Mouse (Mus musculus) 3134 (cell line): ENCODE results near the gene Camk2d.

Source experiments
- DNase-seq: peaks from one replicate; pipeline ENCODE4 v3.0.0-alpha.2; 2011; ENCODE audit warnings: low spot score; ENCODE audit not compliant: insufficient read length; ENCODE audit errors: extremely low read depth

Camk2d gene

DNA sequence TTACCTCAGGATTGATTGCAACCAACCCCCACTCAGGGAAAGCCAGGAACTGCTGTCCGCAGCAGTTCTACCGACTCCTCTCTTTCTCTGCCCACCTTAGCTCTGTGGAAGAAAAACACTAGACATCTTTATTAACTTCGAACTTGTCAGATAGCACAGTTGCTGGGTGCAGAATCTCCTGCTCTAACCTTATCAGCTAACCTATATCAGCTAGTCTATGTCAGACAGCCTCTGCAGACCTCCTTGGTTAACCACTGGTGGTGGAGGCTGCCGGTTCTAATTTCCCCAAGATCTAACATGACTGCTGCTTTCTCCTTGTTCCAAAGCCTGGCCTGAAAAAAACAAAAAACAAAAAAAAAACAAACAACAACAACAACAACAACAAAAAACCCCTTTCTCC lies 85.9 kb downstream of the Camk2d start:
- no peak for DNase-seq

DNA sequence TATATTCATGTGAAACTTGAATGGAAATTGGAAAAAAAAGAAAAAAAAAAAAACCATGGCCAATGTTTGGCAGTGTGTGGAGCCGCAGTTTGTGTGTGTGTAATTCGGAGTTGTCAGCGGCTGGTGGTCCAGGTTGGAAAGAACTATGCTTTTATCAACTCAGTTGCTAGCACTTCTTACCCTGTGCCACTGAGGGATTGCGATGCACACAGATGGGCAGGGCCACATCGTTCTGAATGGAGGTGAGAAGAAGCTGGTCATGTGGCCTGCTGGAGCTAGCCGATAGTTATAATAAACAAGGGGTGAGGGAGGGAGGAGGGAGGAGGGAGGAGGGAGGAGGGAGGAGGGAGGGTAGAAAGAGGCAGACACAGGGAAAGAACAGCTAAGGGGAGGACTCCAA lies 89.3 kb downstream of the Camk2d start:
- DNase-seq = no peak

GRCm38 (mm10) chr3:126687150-126687549 lies 91.0 kb downstream of the Camk2d start:
- no peak for DNase-seq

GRCm38 (mm10) chr3:126688516-126688915 lies 92.4 kb downstream of the Camk2d start:
- no peak for DNase-seq

DNA sequence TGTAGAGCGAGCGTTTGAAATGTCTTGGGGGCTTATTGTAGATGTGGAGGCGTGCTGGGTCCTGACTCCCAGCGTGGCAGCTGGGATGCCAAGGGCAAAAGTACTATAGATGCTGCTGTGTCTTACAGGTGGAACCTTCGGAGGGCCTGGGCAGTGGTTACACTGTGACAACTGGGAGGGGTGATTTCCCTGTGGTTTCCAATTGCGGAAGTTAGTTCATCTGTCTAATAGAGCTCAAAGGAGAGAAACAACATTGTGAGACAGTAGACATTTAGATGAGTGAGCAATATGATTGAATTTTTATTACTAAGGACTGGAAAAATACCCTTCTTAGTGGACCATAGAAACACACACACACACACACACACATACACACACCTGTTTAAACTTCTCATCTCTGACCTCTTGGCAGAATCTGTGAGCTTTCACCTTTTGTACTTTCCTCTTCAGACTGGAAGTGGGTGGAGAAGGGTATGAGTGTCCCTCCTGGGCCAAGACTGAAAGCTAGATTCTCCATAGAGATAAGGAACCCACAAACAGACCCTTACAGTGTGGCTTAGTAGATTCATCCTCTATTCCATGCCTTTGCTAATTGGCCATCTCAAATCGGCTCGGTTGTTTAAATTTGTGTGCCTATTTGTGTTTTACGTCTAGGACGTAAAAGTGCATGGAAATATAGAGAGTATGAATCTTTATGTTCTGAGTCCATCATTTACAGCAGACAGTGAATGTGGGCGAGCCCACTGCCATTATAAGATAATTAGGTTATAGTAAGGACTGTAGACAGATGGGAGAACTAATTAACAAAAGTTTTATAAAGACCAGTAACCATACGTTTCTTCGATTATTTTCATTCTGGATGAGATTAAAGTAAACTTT lies 94.8 kb downstream of the Camk2d start:
- peak; percentile 15 for DNase-seq

GRCm38 (mm10) chr3:126691565-126691964 lies 95.5 kb downstream of the Camk2d start:
- DNase-seq = peak; percentile 39

- DNase-seq = peak; percentile 47
Observed at GRCm38 (mm10) chr3:126692797-126693196, 96.7 kb downstream of the Camk2d start.

- DNase-seq = peak; percentile 50
Observed at GRCm38 (mm10) chr3:126693302-126693701, 97.2 kb downstream of the Camk2d start.

GRCm38 (mm10) chr3:126695456-126696293 lies 99.6 kb downstream of the Camk2d start:
- DNase-seq = peak; percentile 78

DNA sequence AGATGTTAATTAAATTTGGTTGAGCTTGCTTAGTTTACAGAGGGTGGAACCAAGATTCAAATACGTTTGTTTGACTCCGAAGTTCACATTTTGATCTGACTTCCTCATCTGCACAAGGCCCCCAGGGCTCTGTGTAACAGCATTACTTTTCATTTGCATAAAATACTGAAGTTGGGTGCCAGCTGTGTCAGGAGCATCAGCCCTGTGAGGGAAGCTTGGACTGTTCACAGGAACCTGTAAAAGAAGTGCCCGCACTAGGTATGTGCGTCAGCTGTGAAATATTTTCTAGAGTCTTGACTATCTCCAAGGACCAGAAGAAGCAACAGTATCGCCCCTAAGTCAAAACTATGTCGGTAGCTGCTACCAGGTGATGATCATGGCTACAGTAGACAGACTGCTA lies 100.5 kb downstream of the Camk2d start:
- no peak for DNase-seq

DNA sequence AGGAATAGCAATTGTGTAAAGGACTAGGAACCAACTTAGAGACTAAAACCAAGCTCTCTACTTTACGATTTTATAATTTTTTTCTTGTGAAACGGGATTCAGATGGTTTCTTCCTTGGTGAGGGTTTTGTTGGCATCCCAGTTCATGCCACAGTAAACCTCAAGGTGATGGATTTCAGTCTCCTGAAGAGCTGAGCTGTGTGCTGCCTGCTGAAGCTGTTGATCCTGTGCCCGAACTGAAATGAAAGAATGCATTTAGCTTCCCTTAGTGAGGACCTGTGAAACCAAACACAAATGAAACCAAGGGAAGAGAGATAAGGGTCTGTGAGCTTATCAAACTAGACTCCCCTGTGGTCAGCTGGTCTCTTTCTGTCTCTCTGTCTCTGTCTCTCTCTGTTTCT lies 103.6 kb downstream of the Camk2d start:
- no peak for DNase-seq

DNA sequence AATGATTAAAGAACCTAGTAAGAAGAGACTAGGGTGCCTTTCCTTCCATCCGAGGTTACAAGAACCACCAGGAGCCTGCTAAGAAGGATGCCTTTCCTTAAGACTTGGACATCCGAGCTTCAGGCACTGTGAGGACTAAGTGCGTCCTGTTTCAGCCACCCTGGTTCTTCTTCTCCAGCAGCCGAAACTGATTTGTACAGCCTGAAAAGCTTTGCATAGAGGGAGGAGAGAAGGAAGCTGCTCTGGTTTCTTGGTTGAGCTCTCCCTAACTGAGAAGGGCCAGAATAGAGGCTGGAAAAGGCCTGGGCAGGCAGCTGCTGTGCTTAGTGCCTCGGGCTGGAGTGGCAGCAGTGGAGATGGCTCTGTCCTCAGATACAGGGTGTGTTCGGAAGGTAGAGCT lies 105.0 kb downstream of the Camk2d start:
- no peak for DNase-seq

- DNase-seq = no peak
Observed at GRCm38 (mm10) chr3:126701586-126701985, 105.5 kb downstream of the Camk2d start.

DNA sequence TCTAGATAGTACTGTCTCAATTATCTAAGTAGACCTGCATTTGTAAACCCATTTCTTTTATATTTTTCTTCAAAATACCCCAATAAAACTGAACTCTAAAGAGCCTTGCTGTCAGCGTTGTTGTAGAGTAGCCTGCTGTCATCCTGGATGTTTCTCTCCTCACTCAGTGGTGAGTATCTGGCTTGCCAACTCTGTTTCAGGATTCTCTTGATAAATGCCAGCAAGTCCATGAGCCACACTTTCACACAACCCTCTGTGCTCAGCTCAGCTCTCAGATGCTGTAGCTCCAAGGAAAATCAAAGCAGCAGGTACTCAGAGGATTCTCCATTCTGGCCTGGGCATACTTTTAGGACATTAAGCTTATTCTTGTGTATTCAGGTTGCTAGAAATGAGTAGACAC lies 109.4 kb downstream of the Camk2d start:
- no peak for DNase-seq

DNA sequence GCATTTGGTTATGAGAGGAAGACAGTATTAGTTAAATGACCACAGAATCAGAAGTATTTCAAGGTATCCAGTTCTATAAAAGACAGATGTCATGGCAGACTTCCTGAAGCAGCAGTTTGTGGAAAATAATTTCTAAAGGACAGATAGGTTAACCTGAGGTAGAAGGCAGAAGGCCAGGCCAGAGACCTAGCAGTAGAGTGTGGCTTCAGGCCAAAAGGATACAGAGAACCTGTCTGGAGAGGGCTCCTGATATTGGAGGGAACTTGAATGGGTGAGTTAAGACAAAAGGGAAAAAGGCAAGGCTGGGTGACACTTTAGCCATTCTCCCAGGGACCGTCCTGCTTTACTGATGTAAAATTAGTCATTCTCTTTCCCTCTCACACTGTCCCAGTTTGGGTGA lies 118.2 kb downstream of the Camk2d start:
- no peak for DNase-seq

- no peak for DNase-seq
Observed at GRCm38 (mm10) chr3:126723021-126723449, 126.9 kb downstream of the Camk2d start.

DNA sequence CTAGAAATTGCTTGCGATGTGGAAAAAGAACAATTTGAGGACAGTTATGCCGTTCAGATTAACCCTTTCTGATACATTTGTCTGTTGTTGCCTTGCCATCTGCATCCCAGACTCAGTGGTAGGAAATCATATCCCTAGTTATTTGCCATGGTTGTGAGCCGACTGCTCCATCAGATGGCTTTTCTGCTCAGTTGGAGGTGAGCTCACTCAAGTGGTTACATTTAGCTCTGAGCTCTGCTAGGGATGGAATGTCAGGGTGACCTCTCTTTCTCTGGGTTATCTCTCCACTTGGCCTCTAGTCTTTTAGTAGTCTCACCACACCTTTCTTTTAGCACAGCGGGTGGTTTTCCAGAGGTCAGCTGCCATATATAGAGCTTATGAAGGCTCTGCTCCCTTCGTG lies 127.4 kb downstream of the Camk2d start:
- no peak for DNase-seq

DNA sequence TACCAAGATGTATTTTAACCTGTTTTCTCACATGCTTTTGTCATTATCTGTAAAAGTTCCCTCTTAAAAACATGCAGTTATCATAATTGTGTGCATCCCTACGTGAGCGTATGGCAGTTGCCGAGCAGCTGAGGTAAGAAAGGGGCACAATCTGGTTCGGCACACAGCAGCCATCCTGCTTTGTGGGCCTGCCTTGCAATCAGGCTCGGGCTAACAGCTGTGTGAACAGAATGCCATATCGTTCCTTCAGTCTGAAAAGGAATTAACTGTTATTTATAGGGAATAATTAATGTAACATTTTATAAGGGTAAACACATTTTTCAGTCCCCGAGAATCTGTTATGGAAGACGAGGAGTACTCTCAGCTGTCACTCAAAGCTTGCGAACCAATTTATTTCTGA lies 129.5 kb downstream of the Camk2d start:
- no peak for DNase-seq

GRCm38 (mm10) chr3:126727387-126727786 lies 131.3 kb downstream of the Camk2d start:
- no peak for DNase-seq

GRCm38 (mm10) chr3:126730411-126730810 lies 134.3 kb downstream of the Camk2d start:
- DNase-seq = no peak

DNA sequence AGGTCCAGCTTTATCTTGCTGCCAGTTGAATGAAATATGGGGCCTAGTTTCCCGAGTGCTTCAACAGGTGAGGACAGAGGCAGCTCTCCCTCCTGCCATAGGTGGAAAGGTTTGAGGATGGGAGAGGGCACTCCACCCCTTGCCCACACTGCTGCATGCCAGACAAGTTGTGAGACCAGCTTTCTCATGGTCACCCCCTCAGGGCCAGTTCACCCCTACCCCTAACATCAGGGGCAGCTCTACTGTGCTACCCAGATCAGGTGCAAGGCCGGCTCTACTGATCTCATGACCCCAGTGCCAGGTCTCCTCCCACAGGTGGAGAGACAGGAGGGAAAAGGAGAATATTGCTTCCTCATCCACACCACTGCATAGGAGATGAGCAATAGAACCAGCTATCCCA lies 136.2 kb downstream of the Camk2d start:
- no peak for DNase-seq

- DNase-seq = no peak
Observed at GRCm38 (mm10) chr3:126734533-126734932, 138.4 kb downstream of the Camk2d start.
